Mouse (Mus musculus) frontal cortex, adult 2 months (tissue): ENCODE measurements at regions not wholly inside any gene's neighbourhood (a gene's known extent, or its start where the extent isn't known, plus 50 kb on each side); places are given as distances from the start of the nearest gene placed in this dataset.

Experiments
- DNase-seq, 2 experiments: peaks; one replicate each; pipeline ENCODE4 v3.0.0; 2022; ENCODE audit warnings: low spot score in 1 of 2; ENCODE audit errors: extremely low spot score in 1 of 2

DNA sequence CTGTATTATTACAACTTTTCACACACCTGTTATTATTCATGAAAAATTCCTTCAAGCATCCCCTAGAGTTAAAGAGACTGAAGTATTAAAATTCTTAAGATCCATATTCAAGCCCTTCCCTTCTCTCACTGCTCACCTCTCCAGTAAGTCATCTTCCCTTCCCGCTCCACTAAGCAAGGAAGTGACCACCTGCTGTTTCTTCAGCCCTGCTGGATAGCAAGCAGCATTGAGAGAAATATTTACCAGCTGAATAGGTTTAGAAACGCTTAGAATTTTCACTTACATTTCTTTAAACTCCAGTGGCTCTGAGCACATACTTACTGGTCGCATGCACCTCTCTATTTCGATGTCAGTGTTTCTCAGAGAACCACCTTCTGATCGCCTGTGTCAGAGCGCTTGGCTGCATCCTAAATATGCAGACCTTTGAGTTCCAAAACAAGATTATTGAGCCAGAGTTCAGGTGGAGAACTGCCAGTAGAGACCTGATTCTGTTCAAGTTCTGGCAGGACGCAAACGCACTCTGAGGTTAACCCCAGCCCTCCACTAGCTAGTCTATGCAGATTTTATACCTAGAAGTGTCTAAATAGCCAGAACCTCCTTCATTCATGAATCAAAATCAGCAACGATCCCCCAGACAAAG, 314.9 kb downstream of the Mllt3 start:
- DNase-seq: no peak

DNA sequence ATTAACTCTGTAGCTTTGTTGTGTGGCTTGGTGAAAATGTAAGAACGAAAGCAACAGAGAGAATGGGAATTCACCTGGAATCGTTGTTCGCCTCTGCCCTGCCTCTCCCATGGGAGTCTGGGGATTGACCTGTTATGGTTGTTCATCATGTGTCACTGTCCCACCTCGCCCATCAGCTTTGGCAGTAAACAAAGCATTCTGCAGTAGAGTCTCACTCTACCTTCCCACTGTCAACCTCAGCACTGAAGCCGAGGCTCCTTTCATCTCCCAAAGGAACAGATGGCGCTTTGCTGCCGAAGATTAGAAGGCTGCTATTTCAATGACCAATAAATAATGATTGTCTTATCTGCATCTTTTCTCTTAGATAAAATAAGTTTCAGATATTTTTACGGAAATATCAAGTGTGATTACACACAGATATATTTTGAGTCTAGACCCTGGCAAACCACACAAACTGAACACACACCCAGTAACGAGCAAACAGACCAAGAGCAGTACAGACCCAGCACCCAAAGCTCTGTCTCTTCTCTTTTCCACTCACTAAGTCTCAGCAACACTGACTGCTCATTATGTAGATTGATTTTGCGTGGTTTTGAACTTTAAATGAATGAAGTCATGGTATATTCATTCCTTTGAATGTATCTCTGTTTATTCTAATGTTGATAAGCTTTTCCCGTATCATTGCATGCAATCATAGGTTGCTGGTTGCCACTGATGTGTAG, 317.8 kb downstream of the Mllt3 start:
- DNase-seq: no peak

DNA sequence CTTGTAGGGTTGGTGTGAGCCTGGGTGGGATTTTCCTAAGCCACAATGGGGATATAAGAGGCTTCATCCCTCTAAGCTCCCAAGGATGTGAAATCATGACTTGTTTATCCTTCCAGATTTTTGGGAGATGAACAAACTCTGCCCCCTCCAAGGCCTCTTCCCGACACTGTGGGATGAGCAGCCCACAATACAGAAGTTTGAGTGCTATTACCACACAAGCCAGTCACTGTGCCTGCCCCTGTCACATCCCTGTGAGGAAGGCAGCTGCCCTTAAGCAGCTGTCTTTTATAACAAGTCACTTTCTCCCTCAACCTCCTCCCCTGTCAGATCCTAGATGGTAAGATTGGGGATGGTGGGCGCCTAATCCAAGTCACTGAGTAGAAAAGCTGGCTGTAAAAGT, 320.5 kb downstream of the Mllt3 start:
- no peak for DNase-seq

- no peak for DNase-seq
Observed at GRCm38 (mm10) chr4:87712286-87712685, 320.9 kb downstream of the Mllt3 start.

DNA sequence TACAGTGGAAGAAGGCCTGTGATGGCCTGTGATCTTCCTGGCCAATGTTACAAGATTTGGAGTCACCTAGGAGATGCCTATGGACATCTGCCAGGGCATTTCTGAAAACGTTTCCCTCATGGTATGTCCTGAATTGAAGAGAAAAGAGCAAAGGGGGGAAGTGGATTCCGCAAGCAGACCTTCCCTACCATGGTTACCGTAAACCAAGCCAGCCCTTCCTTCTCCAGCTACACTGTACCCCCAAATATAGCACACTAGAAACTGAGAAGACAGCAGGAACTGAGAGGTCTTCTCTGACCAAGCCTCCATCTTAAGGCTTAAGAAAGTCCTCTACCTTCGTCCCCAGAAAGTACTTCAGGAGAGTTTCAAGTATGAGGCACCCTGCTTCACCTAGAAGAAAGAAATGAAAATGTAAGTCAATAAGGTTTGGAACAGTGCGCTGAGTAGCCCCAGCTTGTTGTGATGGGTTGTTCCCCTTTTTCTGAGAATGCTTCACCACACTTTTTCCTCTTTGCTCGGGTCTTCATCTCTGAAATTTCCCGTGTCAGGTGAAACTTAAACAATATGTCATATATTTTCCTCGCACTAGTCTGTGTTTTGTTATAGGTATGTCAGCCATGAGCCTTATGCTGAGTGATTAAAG, 321.9 kb downstream of the Mllt3 start:
- DNase-seq: no peak

GRCm38 (mm10) chr4:87708981-87709645, 324.1 kb downstream of the Mllt3 start:
- peak in 1 of 2 experiments; percentile 28 for DNase-seq

- no peak for DNase-seq
Observed at GRCm38 (mm10) chr4:87707386-87707785, 325.8 kb downstream of the Mllt3 start.

- DNase-seq: no peak
Observed at GRCm38 (mm10) chr4:87702834-87703233, 330.3 kb downstream of the Mllt3 start.

DNA sequence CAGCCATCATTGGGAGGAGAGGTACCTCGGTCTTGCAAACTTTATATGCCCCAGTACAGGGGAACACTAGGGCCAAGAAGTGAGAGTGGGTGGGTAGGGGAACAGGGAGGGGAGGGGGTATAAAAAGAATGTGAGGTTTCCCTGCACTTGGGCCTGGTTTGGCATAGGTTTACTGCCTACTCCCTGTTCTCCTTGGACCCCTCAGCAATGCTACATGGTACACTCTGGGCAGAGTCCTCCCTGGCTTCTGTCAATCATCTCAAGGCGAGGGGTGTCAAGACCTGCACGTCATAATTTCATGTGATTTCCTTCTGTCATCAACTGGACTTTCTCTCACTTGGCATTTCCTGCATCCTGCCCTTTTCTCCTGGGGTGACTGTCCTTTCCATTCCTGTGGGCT, 330.9 kb downstream of the Mllt3 start:
- DNase-seq: no peak

DNA sequence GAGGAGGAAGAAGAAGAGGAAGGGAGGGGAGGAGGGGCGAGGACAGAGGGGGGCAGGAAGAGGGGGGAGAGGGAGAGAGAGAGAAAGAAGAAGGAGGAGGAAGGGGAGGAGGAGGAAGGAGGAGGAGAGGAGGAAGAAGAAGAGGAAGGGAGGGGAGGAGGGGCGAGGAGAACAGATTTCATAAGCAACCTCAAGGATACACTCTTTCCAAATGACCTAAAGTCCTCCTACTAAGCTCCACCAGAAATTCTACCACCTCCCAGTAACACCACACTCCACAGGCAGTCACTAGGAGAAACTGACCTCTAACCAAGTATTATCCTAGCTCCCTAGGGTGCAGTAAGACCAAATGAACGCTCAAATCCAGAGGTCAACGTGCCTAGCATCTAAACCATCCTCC, 332.1 kb downstream of the Mllt3 start:
- no peak for DNase-seq

DNA sequence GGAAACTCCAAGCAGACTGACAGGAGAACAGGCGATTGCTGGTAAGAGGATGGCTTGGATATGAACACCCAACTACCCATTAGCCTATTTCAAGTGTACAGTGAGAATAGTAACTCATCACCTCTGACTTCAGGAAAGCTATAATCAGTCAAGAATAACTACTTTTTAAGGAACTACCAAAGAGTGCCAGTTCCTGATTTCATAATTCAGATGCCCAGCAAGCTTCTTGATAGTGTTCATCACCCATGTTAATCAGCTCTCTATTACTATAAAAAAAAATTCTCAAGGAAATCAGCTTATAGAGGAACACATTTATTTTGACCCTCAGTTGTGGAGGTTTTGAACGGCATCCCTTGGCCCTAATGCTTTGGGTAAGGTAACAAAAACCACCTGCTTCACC, 332.7 kb downstream of the Mllt3 start:
- DNase-seq: no peak

DNA sequence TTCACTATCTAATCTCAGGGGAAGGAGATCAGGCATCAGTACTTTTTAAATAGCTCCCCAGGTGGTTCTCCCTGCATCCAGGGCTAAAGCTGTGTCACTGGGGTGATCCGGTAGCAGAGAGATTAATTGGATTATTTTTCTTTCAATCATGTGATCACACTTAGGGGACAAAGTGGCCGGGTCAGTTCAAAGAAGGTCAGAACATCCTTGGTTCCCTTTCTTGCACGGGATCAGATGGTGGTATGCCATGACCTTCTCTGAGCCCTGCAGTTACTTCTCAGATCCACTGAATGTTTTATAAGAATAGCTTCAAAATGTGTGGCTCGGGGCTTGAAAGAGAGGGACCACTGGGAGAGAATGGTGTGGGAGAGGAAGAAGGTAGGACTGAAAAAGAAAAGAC, 333.6 kb downstream of the Mllt3 start:
- no peak for DNase-seq

DNA sequence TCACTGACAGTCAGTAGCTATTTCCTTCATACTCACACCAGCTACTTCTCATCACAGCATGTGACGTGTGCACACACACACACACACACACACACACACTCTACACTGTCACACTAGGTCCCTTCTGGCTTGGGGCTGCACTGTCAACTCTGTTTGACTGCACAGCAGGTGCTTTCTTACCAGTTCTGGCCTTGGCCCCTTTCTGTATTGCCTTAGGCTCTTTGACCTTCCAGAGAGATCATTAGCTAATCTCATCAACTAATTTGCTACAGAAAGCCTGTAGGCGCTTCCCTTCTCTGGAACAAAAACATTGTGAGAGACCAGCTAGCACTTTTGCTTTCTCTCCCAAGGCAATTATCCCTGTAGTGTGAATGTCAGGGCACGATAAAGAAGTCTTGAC, 334.4 kb downstream of the Mllt3 start:
- no peak for DNase-seq

DNA sequence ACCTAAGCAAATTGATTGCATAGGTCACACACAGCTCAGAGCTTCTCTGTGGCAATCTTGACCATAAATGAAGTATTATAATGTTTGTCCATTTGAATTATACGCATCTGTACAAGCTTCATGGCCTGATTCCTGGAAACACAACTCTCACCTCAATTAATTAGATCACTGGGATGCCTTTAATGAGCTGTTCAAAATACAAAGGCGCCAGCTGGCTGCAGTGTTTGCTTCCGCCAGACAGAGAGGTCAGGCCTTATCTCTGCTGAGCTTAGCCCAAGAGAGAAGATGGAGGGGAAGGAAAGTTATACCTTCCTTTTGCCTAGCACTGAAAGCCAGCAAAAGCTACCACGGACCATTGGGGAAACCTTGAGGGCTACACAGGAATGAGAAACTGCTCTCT, 336.2 kb downstream of the Mllt3 start:
- no peak for DNase-seq

DNA sequence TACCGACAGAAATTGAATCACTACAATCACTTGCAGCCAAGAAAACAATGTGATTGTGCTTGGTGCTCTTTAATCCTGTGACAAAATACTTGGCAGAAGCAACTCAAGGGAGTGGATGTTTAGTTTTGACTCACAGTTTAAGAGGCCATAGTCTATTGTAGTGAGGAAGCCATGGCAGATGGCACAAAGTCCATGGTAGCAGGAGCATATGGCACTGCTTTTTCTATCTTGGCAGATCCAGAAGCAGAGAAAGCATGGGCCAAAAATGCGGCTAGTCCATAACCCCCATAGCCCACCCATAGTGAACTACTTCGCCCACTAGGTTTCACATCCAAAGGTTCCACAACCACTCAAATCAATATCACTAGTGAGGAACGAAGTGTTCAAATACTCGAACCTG, 337.4 kb downstream of the Mllt3 start:
- no peak for DNase-seq

DNA sequence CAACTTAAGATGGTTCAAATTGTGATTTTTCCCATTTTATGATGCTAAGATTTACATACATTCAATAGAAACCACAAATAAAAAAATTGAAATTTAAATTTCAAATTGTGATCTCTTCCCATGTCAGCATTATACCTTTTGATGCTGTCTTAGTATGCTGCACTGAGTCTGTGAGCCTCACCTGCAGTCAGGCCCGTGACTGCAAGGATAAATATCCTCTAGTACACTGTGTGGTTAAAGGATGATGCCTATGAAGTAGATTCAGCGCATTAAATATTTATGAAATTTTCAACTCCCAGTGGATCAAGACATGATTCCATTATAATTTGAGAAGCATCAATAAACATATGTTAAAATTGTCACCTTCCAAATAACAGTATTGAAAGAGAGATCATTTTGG, 340.4 kb downstream of the Mllt3 start:
- DNase-seq: no peak

DNA sequence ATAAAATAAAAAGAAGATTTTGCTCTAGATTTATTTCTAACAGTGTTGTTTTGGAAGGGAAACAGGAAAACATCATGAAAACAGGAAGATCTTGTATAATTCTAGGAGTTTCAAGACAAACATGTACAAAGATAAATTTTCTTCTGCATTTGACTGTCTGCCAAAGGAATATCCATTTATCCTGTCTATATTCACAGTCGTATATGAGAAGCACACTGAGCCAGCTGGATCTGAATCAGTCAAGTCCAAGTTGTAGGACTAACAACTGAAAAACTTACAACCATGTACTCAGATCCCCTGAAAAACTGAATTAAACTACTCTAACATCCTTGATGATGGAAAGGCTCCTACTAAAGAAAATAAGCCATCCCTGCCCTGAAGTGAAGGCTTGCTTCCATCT, 348.2 kb downstream of the Mllt3 start:
- no peak for DNase-seq

GRCm38 (mm10) chr4:87682783-87683182, 350.4 kb downstream of the Mllt3 start:
- DNase-seq: no peak

GRCm38 (mm10) chr4:87671101-87671500, 362.1 kb downstream of the Mllt3 start:
- no peak for DNase-seq

DNA sequence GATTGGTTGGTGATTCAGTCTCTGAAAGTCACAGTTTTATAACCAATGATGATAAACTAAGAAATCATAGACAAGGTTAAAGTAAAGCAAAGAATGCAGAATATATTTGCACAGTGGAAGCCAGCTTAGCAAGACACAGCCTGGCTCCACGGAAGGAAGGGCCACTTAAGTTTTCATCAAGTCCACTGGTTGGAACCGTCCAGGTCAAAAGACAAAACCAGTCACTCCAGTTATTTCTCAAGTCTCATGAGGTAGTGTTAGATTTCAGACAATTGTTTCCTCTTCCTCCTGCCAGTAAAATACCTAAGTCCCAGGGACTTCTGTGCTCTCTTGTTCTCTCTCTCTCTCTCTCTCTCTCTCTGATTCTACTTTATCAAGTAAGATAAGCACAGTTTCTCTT, 363.0 kb downstream of the Mllt3 start:
- DNase-seq: no peak

DNA sequence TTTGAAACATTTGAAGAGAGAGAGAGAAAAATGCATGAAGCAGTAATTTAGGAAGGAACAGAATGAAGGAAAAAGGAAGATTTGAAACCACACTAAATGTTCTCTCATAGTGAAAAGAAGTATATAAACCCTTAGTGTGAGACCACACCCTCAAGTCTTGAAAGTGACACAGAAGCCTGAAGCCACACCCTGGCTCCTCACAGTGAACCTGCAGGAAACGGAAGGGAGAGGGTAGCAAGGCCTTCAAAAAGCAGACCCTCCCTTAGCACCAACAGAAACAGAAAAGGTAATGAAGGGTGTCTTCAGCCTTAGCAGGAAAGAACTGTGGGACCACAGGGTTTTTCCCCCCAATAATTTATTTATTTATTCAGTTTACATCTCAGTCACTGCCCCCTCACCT, 363.7 kb downstream of the Mllt3 start:
- no peak for DNase-seq

DNA sequence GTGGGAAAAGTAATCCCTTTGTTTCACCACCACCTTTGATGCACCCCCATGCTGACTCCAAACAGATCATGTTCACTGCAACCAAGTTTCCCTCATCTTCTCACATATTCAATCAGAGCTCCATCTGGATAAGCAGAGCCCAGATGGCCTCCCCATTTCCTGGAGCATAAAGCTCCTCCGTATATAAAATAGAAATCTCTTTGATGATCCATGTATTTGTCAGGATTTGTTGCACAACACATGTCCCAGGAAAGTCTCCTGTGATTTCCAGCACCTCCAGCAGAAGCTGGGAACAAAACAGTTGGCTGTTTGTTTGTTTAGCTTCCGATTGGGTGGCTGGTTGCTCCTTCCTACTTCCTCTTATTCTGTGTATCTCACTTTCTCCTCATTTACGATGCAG, 364.9 kb downstream of the Mllt3 start:
- peak in 1 of 2 experiments; percentile 43 for DNase-seq
